Mouse (Mus musculus): ENCODE results near the gene Capn13. TPM values are rescaled to one million over a fixed set of nuclear protein-coding genes. Genes with fewer than 3 reads are reported as not detected.

Gene Capn13
- 0.05 TPM in 2 replicates for polyA plus RNA-seq (2012; rRNA removed)

GRCm38 (mm10) chr17:73400862-73401261 is at the start of gene Capn13:
Gene Capn13 (minus strand): TSS chr17:73400866.

Data from central nervous system, embryonic 18 days (tissue).